Comparison of ENCODE assay signal across 8 mouse cellular contexts in the genomic region with DNA sequence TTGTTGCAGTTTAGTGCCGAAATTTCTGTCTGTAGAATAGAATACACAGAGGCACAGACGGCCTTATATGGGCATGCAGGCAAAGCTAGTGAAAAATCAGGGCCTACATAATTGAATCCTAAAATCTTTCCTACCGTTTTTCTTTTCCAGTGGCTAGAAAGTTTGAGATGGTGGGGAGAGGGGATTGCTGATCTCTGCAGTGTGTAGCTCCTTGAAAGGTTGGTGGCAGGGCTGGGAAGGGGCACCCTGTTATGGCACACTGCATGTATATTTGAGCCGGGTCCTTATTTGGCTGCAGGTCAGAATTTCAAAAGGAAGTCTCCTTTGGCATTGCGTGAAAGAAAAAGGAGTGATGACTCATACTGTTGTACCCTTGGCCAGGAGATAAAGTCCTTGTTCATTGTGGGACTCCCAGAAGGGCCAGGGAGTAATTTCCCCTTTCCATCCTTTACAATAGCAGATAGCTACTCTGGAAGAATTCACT. TPM values are rescaled to one million over a fixed set of nuclear protein-coding genes. Genes with fewer than 3 reads are reported as not detected.
DNase-seq lines count a peak whose midpoint lies in the region; ATAC-seq and TF ChIP-seq lines count a peak whose summit lies in the region.

No protein-coding gene starts in this region.

- WGBS in forebrain, embryonic 11.5 days, result 12% methylated on average over 5 of the region's 5 CpGs
- 0% methylated on average over 5 of the region's 5 CpGs for WGBS in hindbrain, embryonic 16.5 days
- 6% methylated on average over 5 of the region's 5 CpGs for WGBS in liver, embryonic 16.5 days (ENCODE audit: insufficient replicate concordance)
- 26% methylated on average over 5 of the region's 5 CpGs for WGBS in olfactory bulb, adult 2 months

- peak overlapping the region; percentile 95 for H3K9ac ChIP-seq in ES-E14 (ENCODE audit: insufficient read depth, low read depth, low read length, poor library complexity, severe bottlenecking)
- peak overlapping the region; percentile 70 for H3K9ac ChIP-seq in forebrain, embryonic 11.5 days (ENCODE audit: low read length)
- H3K9ac ChIP-seq in hindbrain, embryonic 16.5 days (ENCODE audit: low read depth, low read length), result peak overlapping the region; percentile 85
- H3K9ac ChIP-seq in liver, embryonic 16.5 days (ENCODE audit: low read depth, low read length), result peak overlapping the region; percentile 84

- no peaks in the 10 kb centered on the region for H3K9me3 ChIP-seq in ES-E14 (ENCODE audit: control insufficient read depth, insufficient read depth, low read depth, low read length)
- no peaks in the 10 kb centered on the region for H3K9me3 ChIP-seq in forebrain, embryonic 11.5 days (ENCODE audit: control insufficient read depth, low read length)
- H3K9me3 ChIP-seq in hindbrain, embryonic 16.5 days (ENCODE audit: control insufficient read depth, low read length), result no peaks in the 10 kb centered on the region
- H3K9me3 ChIP-seq in liver, embryonic 16.5 days (replicated peaks; ENCODE audit: control insufficient read depth, low read length), result no peaks in the 10 kb centered on the region

- peaks cover 25% of the 10 kb centered on the region for H3K36me3 ChIP-seq in ES-E14 (ENCODE audit: control insufficient read depth, insufficient read depth, low read length, poor library complexity, severe bottlenecking)
- H3K36me3 ChIP-seq in forebrain, embryonic 11.5 days (ENCODE audit: control insufficient read depth, insufficient read depth, low read length), result no peaks in the 10 kb centered on the region; the same call in none of the 2 replicates
- peaks cover 19% of the 10 kb centered on the region for H3K36me3 ChIP-seq in hindbrain, embryonic 16.5 days (ENCODE audit: control insufficient read depth, insufficient read depth, low read length)
- H3K36me3 ChIP-seq in liver, embryonic 16.5 days (ENCODE audit: control insufficient read depth, insufficient read depth), result peaks cover 25% of the 10 kb centered on the region

- no peak overlapping the region; the same call in 1 of the 2 replicates for H3K27ac ChIP-seq in ES-E14 (ENCODE audit: insufficient read depth, low read depth, low read length, poor library complexity, severe bottlenecking)
- no peak overlapping the region for H3K27ac ChIP-seq in forebrain, embryonic 11.5 days (ENCODE audit: low read depth, low read length)
- peak overlapping the region; percentile 96 for H3K27ac ChIP-seq in hindbrain, embryonic 16.5 days (ENCODE audit: low read depth, low read length)
- H3K27ac ChIP-seq in liver, embryonic 16.5 days (ENCODE audit: low read length), result peak overlapping the region; percentile 91; the same call in 1 of the 2 replicates
- peak overlapping the region; percentile 55; the same call in 1 of the 2 replicates for H3K27ac ChIP-seq in olfactory bulb, adult 2 months (ENCODE audit: insufficient read depth, low read depth, low read length)

- H3K27me3 ChIP-seq in forebrain, embryonic 11.5 days (ENCODE audit: control insufficient read depth, insufficient read depth, low read length), result no peaks in the 10 kb centered on the region; the same call in 1 of the 2 replicates
- H3K27me3 ChIP-seq in hindbrain, embryonic 16.5 days (replicated peaks; ENCODE audit: control insufficient read depth, insufficient read depth, low read length), result no peaks in the 10 kb centered on the region
- no peaks in the 10 kb centered on the region for H3K27me3 ChIP-seq in liver, embryonic 16.5 days (ENCODE audit: control insufficient read depth, insufficient read depth, low read depth, low read length)

- H3K4me3 ChIP-seq in ES-E14 (ENCODE audit: insufficient read depth in 1 of 2, low read depth in 1 of 2, low read length in 2 of 2, poor library complexity in 1 of 2, severe bottlenecking in 1 of 2), result peak overlapping the region; percentile 92 to 96
- peak overlapping the region; percentile 64 for H3K4me3 ChIP-seq in forebrain, embryonic 11.5 days (ENCODE audit: low read depth, low read length)
- peak overlapping the region; percentile 80 for H3K4me3 ChIP-seq in hindbrain, embryonic 16.5 days (ENCODE audit: low read length)
- peak overlapping the region; percentile 84 for H3K4me3 ChIP-seq in liver, embryonic 16.5 days (ENCODE audit: low read depth, low read length)
- peak overlapping the region; percentile 39 for H3K4me3 ChIP-seq in olfactory bulb, adult 2 months (ENCODE audit: insufficient read depth, low read depth, low read length)

- peaks cover 0 to 12% of the 10 kb centered on the region in 2 experiments; a peak in 3 of 4 replicates for H3K4me1 ChIP-seq in ES-E14 (ENCODE audit: control insufficient read depth in 2 of 2, insufficient read depth in 2 of 2, low read length in 2 of 2, poor library complexity in 1 of 2)
- no peaks in the 10 kb centered on the region; the same call in 1 of the 2 replicates for H3K4me1 ChIP-seq in forebrain, embryonic 11.5 days (replicated peaks; ENCODE audit: control insufficient read depth, insufficient read depth, low read length)
- H3K4me1 ChIP-seq in hindbrain, embryonic 16.5 days (ENCODE audit: control insufficient read depth, insufficient read depth, low read depth, low read length), result peaks cover 17% of the 10 kb centered on the region
- peaks cover 10% of the 10 kb centered on the region; the same call in 1 of the 2 replicates for H3K4me1 ChIP-seq in liver, embryonic 16.5 days (ENCODE audit: control insufficient read depth, low read depth, low read length)
- H3K4me1 ChIP-seq in olfactory bulb, adult 2 months (ENCODE audit: control insufficient read depth, insufficient read depth, low read length), result peaks cover 9% of the 10 kb centered on the region; the same call in 1 of the 2 replicates

- no peak for ATAC-seq in forebrain, embryonic 11.5 days (replicated peaks; ENCODE audit: low FRiP score)
- no peak for ATAC-seq in hindbrain, embryonic 16.5 days
- no peak for ATAC-seq in liver, embryonic 16.5 days (ENCODE audit: low read depth)

- TF ChIP-seq POLR2A in olfactory bulb, adult 2 months (IDR thresholded peaks at IDR 0.05; ENCODE audit: insufficient read depth, low read depth, low read length), result no peak

- TF ChIP-seq CTCF in olfactory bulb, adult 2 months (IDR thresholded peaks at IDR 0.05; ENCODE audit: insufficient read depth, low read depth, low read length), result no peak

- peak overlapping the region; percentile 54 for H3K4me2 ChIP-seq in forebrain, embryonic 11.5 days (ENCODE audit: low read depth, low read length, severe bottlenecking)
- H3K4me2 ChIP-seq in hindbrain, embryonic 16.5 days (ENCODE audit: low read length), result peak overlapping the region; percentile 66
- H3K4me2 ChIP-seq in liver, embryonic 16.5 days (ENCODE audit: low read depth, low read length), result peak overlapping the region; percentile 94

- in situ Hi-C loops in ES-E14 (cut with MboI; ENCODE audit: low sequenced_read_pairs in 2 of 2, unreplicated experiment in 2 of 2), result loop anchor here in 1 of 2 experiments (10.0 kb wide), 1 partner anchor 169 kb away; no protein-coding TSS in a partner anchor

- peak; percentile 39 to 45 for DNase-seq in cerebellum, postnatal 10 days
- DNase-seq in cerebellum, adult 11 months, result no peak
- no peak for DNase-seq in ES-E14 (ENCODE audit: low read depth, low spot score)
- no peak for DNase-seq in forebrain, embryonic 11.5 days (ENCODE audit: low spot score)
- no peak for DNase-seq in frontal cortex, postnatal 14 days (ENCODE audit: low spot score in 2 of 2)

TF ChIP-seq in ES-E14, 5 proteins besides CTCF, POLR2A, EP300 and RAD21:
- TF ChIP-seq MAFK (IDR thresholded peaks at IDR 0.05; ENCODE audit: insufficient read depth, low read depth, low read length) (no peak), CHD2 (IDR thresholded peaks at IDR 0.05; ENCODE audit: low read depth, low read length) (no peak), HCFC1 (IDR thresholded peaks at IDR 0.05; ENCODE audit: borderline replicate concordance, insufficient read depth, low read length) (no peak), ZC3H11A (IDR thresholded peaks at IDR 0.05; ENCODE audit: borderline replicate concordance, low read depth, low read length) (no peak), ZNF384 (IDR thresholded peaks at IDR 0.05; ENCODE audit: low read depth, low read length) (no peak)

RNA-seq across cellular contexts. Expression of gene Klf6, which starts 2.2 kb away (rescaled TPM):
- total RNA-seq in ES-E14 (2012; rRNA removed), result 36.0 and 53.8 TPM in 2 replicates
- 49.5 and 51.8 TPM in 2 replicates for polyA plus RNA-seq in forebrain, embryonic 11.5 days (2014; fragmentation: Nextera tagmentation; extraction: Ambion mirVana)
- polyA plus RNA-seq in hindbrain, embryonic 16.5 days (2015; fragmentation: Nextera tagmentation; extraction: Ambion mirVana), result 87.6 and 96.3 TPM in 2 replicates
- 19.2 and 21.5 TPM in 2 replicates for polyA plus RNA-seq in liver, embryonic 16.5 days (2015; fragmentation: Nextera tagmentation; extraction: Ambion mirVana)
- not detected in 2 replicates for polyA plus RNA-seq in olfactory bulb, adult 2 months (2012; ENCODE audit: insufficient read depth, insufficient read length, low replicate concordance, missing spikeins)

Comparison
In these comparisons a context has a peak if more than half of its experiments do, and no peak if none do; other contexts are left out.
1. DNase-seq: peak in cerebellum, postnatal 10 days (2 of 2); none in cerebellum, adult 11 months (single experiment), ES-E14 (single experiment), forebrain, embryonic 11.5 days (single experiment) and frontal cortex, postnatal 14 days (0 of 2).
2. H3K27ac ChIP-seq: peak in hindbrain, embryonic 16.5 days (single experiment), liver, embryonic 16.5 days (single experiment) and olfactory bulb, adult 2 months (single experiment); none in ES-E14 (single experiment) and forebrain, embryonic 11.5 days (single experiment).
3. H3K4me3 ChIP-seq: peak in every context shown above with its lines; median percentile 94 in ES-E14; 84 in liver, embryonic 16.5 days; 80 in hindbrain, embryonic 16.5 days; 64 in forebrain, embryonic 11.5 days; 39 in olfactory bulb, adult 2 months.
4. Peak in every context shown above with its lines, with median percentiles within 50 percentile points of each other: H3K9ac ChIP-seq and H3K4me2 ChIP-seq.